Mouse (Mus musculus): ENCODE results near the gene Gpr171. TPM values are rescaled to one million over a fixed set of nuclear protein-coding genes. Genes with fewer than 3 reads are reported as not detected.
"Not testable (repeated sequence)": the region's sequence is repeated elsewhere in the genome, so short reads cannot be mapped to it uniquely, and the experiment has no call there.

Gene Gpr171
- not detected in 2 replicates for polyA plus RNA-seq (2012; rRNA removed)

- H3K4me1 ChIP-seq (ENCODE audit: control insufficient read depth, insufficient read depth, low read length): no peaks in the 10 kb centered on the region
- TF ChIP-seq POLR2A (IDR thresholded peaks at IDR 0.05; ENCODE audit: control insufficient read depth, low read depth, low read length): no peak
- TF ChIP-seq CTCF (IDR thresholded peaks at IDR 0.05; ENCODE audit: control insufficient read depth, insufficient read depth, insufficient replicate concordance, low read depth, low read length): no peak
- no peaks in the 10 kb centered on the region for H3K36me3 ChIP-seq (ENCODE audit: control insufficient read depth, insufficient read depth, low read length)
- H3K27me3 ChIP-seq (ENCODE audit: control insufficient read depth, insufficient read depth, low read length): no peaks in the 10 kb centered on the region
- no peak within 1 kb of the TSS for H3K27ac ChIP-seq (ENCODE audit: control insufficient read depth, insufficient read depth, low read depth, low read length)
- H3K4me3 ChIP-seq (ENCODE audit: control insufficient read depth, low read depth, low read length): no peak within 1 kb of the TSS
Measured at GRCm38 (mm10) chr3:59101218-59101986, at the start of gene Gpr171. Gpr171 (minus strand) TSS chr3:59101821.

GRCm38 (mm10) chr3:59150624-59151023 is 49.0 kb upstream of the Gpr171 start:
- no peaks in the 10 kb centered on the region for H3K36me3 ChIP-seq (ENCODE audit: control insufficient read depth, insufficient read depth, low read length)
- no peak overlapping the region for H3K4me3 ChIP-seq (ENCODE audit: control insufficient read depth, low read depth, low read length)
- no peaks in the 10 kb centered on the region for H3K4me1 ChIP-seq (ENCODE audit: control insufficient read depth, insufficient read depth, low read length)
- no peak overlapping the region for H3K27ac ChIP-seq (ENCODE audit: control insufficient read depth, insufficient read depth, low read depth, low read length)
- no peak for TF ChIP-seq POLR2A (IDR thresholded peaks at IDR 0.05; ENCODE audit: control insufficient read depth, low read depth, low read length)
- H3K27me3 ChIP-seq (ENCODE audit: control insufficient read depth, insufficient read depth, low read length): no peaks in the 10 kb centered on the region

- Histone ChIP-seq H3K4me3 (ENCODE audit: control insufficient read depth, low read depth, low read length) (no peak overlapping the region), H3K27ac (ENCODE audit: control insufficient read depth, insufficient read depth, low read depth, low read length) (no peak overlapping the region), H3K4me1 (ENCODE audit: control insufficient read depth, insufficient read depth, low read length) (no peaks in the 10 kb centered on the region), H3K36me3 (ENCODE audit: control insufficient read depth, insufficient read depth, low read length) (no peaks in the 10 kb centered on the region), H3K27me3 (ENCODE audit: control insufficient read depth, insufficient read depth, low read length) (no peaks in the 10 kb centered on the region)
- TF ChIP-seq POLR2A (IDR thresholded peaks at IDR 0.05; ENCODE audit: control insufficient read depth, low read depth, low read length): no peak
- TF ChIP-seq CTCF (IDR thresholded peaks at IDR 0.05; ENCODE audit: control insufficient read depth, insufficient read depth, insufficient replicate concordance, low read depth, low read length): no peak
Measured at GRCm38 (mm10) chr3:59149646-59150045, 48.0 kb upstream of the Gpr171 start.

- TF ChIP-seq CTCF (IDR thresholded peaks at IDR 0.05; ENCODE audit: control insufficient read depth, insufficient read depth, insufficient replicate concordance, low read depth, low read length) (no peak), POLR2A (IDR thresholded peaks at IDR 0.05; ENCODE audit: control insufficient read depth, low read depth, low read length) (no peak)
- no peak overlapping the region for H3K27ac ChIP-seq (ENCODE audit: control insufficient read depth, insufficient read depth, low read depth, low read length)
- H3K36me3 ChIP-seq (ENCODE audit: control insufficient read depth, insufficient read depth, low read length): no peaks in the 10 kb centered on the region
- no peak overlapping the region for H3K4me3 ChIP-seq (ENCODE audit: control insufficient read depth, low read depth, low read length)
- no peaks in the 10 kb centered on the region for H3K27me3 ChIP-seq (ENCODE audit: control insufficient read depth, insufficient read depth, low read length)
- no peaks in the 10 kb centered on the region for H3K4me1 ChIP-seq (ENCODE audit: control insufficient read depth, insufficient read depth, low read length)
Measured at GRCm38 (mm10) chr3:59145194-59145593, 43.6 kb upstream of the Gpr171 start.

- Histone ChIP-seq H3K27me3 (ENCODE audit: control insufficient read depth, insufficient read depth, low read length) (no peaks in the 10 kb centered on the region), H3K36me3 (ENCODE audit: control insufficient read depth, insufficient read depth, low read length) (no peaks in the 10 kb centered on the region), H3K27ac (ENCODE audit: control insufficient read depth, insufficient read depth, low read depth, low read length) (no peak overlapping the region), H3K4me1 (ENCODE audit: control insufficient read depth, insufficient read depth, low read length) (no peaks in the 10 kb centered on the region), H3K4me3 (ENCODE audit: control insufficient read depth, low read depth, low read length) (no peak overlapping the region)
- TF ChIP-seq POLR2A (IDR thresholded peaks at IDR 0.05; ENCODE audit: control insufficient read depth, low read depth, low read length) (no peak), CTCF (IDR thresholded peaks at IDR 0.05; ENCODE audit: control insufficient read depth, insufficient read depth, insufficient replicate concordance, low read depth, low read length) (no peak)
Measured at GRCm38 (mm10) chr3:59141507-59142305, 40.1 kb upstream of the Gpr171 start.

- H3K4me3 ChIP-seq (ENCODE audit: control insufficient read depth, low read depth, low read length); H3K27me3 ChIP-seq (ENCODE audit: control insufficient read depth, insufficient read depth, low read length); H3K4me1 ChIP-seq (ENCODE audit: control insufficient read depth, insufficient read depth, low read length); H3K27ac ChIP-seq (ENCODE audit: control insufficient read depth, insufficient read depth, low read depth, low read length); H3K36me3 ChIP-seq (ENCODE audit: control insufficient read depth, insufficient read depth, low read length): not testable (repeated sequence)
Measured at GRCm38 (mm10) chr3:59140941-59141340, 39.3 kb upstream of the Gpr171 start.

GRCm38 (mm10) chr3:59140115-59140514 is 38.5 kb upstream of the Gpr171 start:
- Histone ChIP-seq H3K4me1 (ENCODE audit: control insufficient read depth, insufficient read depth, low read length) (no peaks in the 10 kb centered on the region), H3K27me3 (ENCODE audit: control insufficient read depth, insufficient read depth, low read length) (no peaks in the 10 kb centered on the region), H3K4me3 (ENCODE audit: control insufficient read depth, low read depth, low read length) (no peak overlapping the region), H3K36me3 (ENCODE audit: control insufficient read depth, insufficient read depth, low read length) (no peaks in the 10 kb centered on the region), H3K27ac (ENCODE audit: control insufficient read depth, insufficient read depth, low read depth, low read length) (no peak overlapping the region)
- TF ChIP-seq POLR2A (IDR thresholded peaks at IDR 0.05; ENCODE audit: control insufficient read depth, low read depth, low read length): no peak
- no peak for TF ChIP-seq CTCF (IDR thresholded peaks at IDR 0.05; ENCODE audit: control insufficient read depth, insufficient read depth, insufficient replicate concordance, low read depth, low read length)

Data from testis, adult 2 months (tissue).